Mouse (Mus musculus): Measurements from ENCODE around the gene Hsf5.
A peak's percentile ranks its signal among the peaks of the same experiment; 100 is the strongest.

The Hsf5 gene

GRCm38 (mm10) chr11:87616790-87617474, at the start of gene Hsf5:
TSS of gene Hsf5 (plus strand) at chr11:87617164.
- TF ChIP-seq GATA4 (IDR thresholded peaks at IDR 0.05; ENCODE audit: insufficient replicate concordance, low read length): no peak

GRCm38 (mm10) chr11:87568255-87568953, 48.6 kb upstream of the Hsf5 start, which contains the start of gene Sept4:
TSS of gene Sept4 (plus strand) at chr11:87568903.
- TF ChIP-seq GATA4 (IDR thresholded peaks at IDR 0.05; ENCODE audit: insufficient replicate concordance, low read length): no peak

- TF ChIP-seq GATA4 (IDR thresholded peaks at IDR 0.05; ENCODE audit: insufficient replicate concordance, low read length): no peak; the same call in 1 of the 2 replicates
Observed at GRCm38 (mm10) chr11:87570743-87571142, 46.2 kb upstream of the Hsf5 start.

GRCm38 (mm10) chr11:87571361-87571950, 45.5 kb upstream of the Hsf5 start:
- no peak for TF ChIP-seq GATA4 (IDR thresholded peaks at IDR 0.05; ENCODE audit: insufficient replicate concordance, low read length)

GRCm38 (mm10) chr11:87573751-87574150, 43.2 kb upstream of the Hsf5 start:
- no peak for TF ChIP-seq GATA4 (IDR thresholded peaks at IDR 0.05; ENCODE audit: insufficient replicate concordance, low read length)

GRCm38 (mm10) chr11:87574520-87575180, 42.3 kb upstream of the Hsf5 start:
- TF ChIP-seq GATA4 (IDR thresholded peaks at IDR 0.05; ENCODE audit: insufficient replicate concordance, low read length): no peak

- no peak for TF ChIP-seq GATA4 (IDR thresholded peaks at IDR 0.05; ENCODE audit: insufficient replicate concordance, low read length)
Observed at GRCm38 (mm10) chr11:87577601-87578248, 39.2 kb upstream of the Hsf5 start.

GRCm38 (mm10) chr11:87578249-87578962, 38.6 kb upstream of the Hsf5 start:
- TF ChIP-seq GATA4 (IDR thresholded peaks at IDR 0.05; ENCODE audit: insufficient replicate concordance, low read length): peak; percentile 7; the same call in 1 of the 2 replicates

- no peak; the same call in 1 of the 2 replicates for TF ChIP-seq GATA4 (IDR thresholded peaks at IDR 0.05; ENCODE audit: insufficient replicate concordance, low read length)
Observed at GRCm38 (mm10) chr11:87578963-87579601, 37.9 kb upstream of the Hsf5 start.

- no peak for TF ChIP-seq GATA4 (IDR thresholded peaks at IDR 0.05; ENCODE audit: insufficient replicate concordance, low read length)
Observed at GRCm38 (mm10) chr11:87579713-87580112, 37.3 kb upstream of the Hsf5 start.

- TF ChIP-seq GATA4 (IDR thresholded peaks at IDR 0.05; ENCODE audit: insufficient replicate concordance, low read length): no peak
Observed at GRCm38 (mm10) chr11:87580543-87581085, 36.4 kb upstream of the Hsf5 start.

GRCm38 (mm10) chr11:87581161-87581865, 35.7 kb upstream of the Hsf5 start:
- no peak for TF ChIP-seq GATA4 (IDR thresholded peaks at IDR 0.05; ENCODE audit: insufficient replicate concordance, low read length)

All from liver, adult (tissue).